Mouse (Mus musculus) myocyte (in vitro differentiated cells): ENCODE measurements around the gene Sub1. TPM values are rescaled to one million over a fixed set of nuclear protein-coding genes. Genes with fewer than 3 reads are reported as not detected.

ENCODE experiments used
- H3K27me3 ChIP-seq: one replicate; pipeline ENCODE4 v1.6.1; 2011; ENCODE audit not compliant: control insufficient read depth, insufficient read depth, insufficient read length
- H3K36me3 ChIP-seq: one replicate; pipeline ENCODE4 v1.6.1; 2011; ENCODE audit not compliant: control insufficient read depth, insufficient read depth
- H3K4me2 ChIP-seq: one replicate; pipeline ENCODE4 v1.6.1; 2011; ENCODE audit warnings: low read depth, control low read depth
- H3K4me3 ChIP-seq: one replicate; pipeline ENCODE4 v1.5.1; 2011; ENCODE audit warnings: mild to moderate bottlenecking, control low read depth, moderate library complexity
- H3K79me2 ChIP-seq: one replicate; pipeline ENCODE4 v1.6.1; 2011; ENCODE audit not compliant: control insufficient read depth, insufficient read depth
- H3ac ChIP-seq: one replicate; pipeline ENCODE4 v1.6.1; 2011; ENCODE audit not compliant: control insufficient read depth, insufficient read length
- CEBPB ChIP-seq: IDR thresholded peaks from 2 replicates; pipeline ENCODE4 v1.6.1; 2011; ENCODE audit warnings: mild to moderate bottlenecking, moderate library complexity; ENCODE audit not compliant: poor library complexity, insufficient read depth, severe bottlenecking
- E2F4 ChIP-seq: IDR thresholded peaks from one replicate; pipeline ENCODE4 v1.6.1; 2011; ENCODE audit warnings: mild to moderate bottlenecking, control low read depth, moderate library complexity; ENCODE audit not compliant: insufficient read depth
- MAX ChIP-seq: IDR thresholded peaks from one replicate; pipeline ENCODE4 v1.6.1; 2011; ENCODE audit warnings: low read depth, mild to moderate bottlenecking, control low read depth
- MYOD1 ChIP-seq, 3 experiments: IDR thresholded peaks; one replicate each; pipeline ENCODE4 v1.6.1; 2011; ENCODE audit warnings: control low read depth in 2 of 3, low read depth in 2 of 3, mild to moderate bottlenecking in 2 of 3, moderate library complexity in 1 of 3; ENCODE audit not compliant: insufficient read length in 2 of 3, control insufficient read depth in 1 of 3
- MYOG ChIP-seq, 3 experiments: IDR thresholded peaks; one replicate each; pipeline ENCODE4 v1.6.1; 2011; ENCODE audit warnings: control low read depth in 2 of 3, low read depth in 2 of 3, mild to moderate bottlenecking in 2 of 3; ENCODE audit not compliant: insufficient read length in 2 of 3, control insufficient read depth in 1 of 3, insufficient read depth in 1 of 3
- POLR2A ChIP-seq: IDR thresholded peaks from one replicate; pipeline ENCODE4 v1.6.1; 2011; ENCODE audit warnings: low read depth, mild to moderate bottlenecking, control low read depth, moderate library complexity; ENCODE audit not compliant: insufficient read length
- POLR2AphosphoS2 ChIP-seq: IDR thresholded peaks from one replicate; pipeline ENCODE4 v1.6.1; 2011; ENCODE audit warnings: low read depth, control low read depth; ENCODE audit not compliant: insufficient read length
- REST ChIP-seq: IDR thresholded peaks from one replicate; pipeline ENCODE4 v1.6.1; 2011; ENCODE audit warnings: mild to moderate bottlenecking, control low read depth, moderate library complexity; ENCODE audit not compliant: insufficient read depth, insufficient read length
- SRF ChIP-seq: IDR thresholded peaks from one replicate; pipeline ENCODE4 v1.6.1; 2011; ENCODE audit warnings: low read depth; ENCODE audit not compliant: control insufficient read depth, insufficient read length
- TCF12 ChIP-seq: IDR thresholded peaks from one replicate; pipeline ENCODE4 v1.6.1; 2011; ENCODE audit warnings: mild to moderate bottlenecking, control low read depth; ENCODE audit not compliant: poor library complexity, insufficient read depth, severe bottlenecking
- TCF3 ChIP-seq: IDR thresholded peaks from one replicate; pipeline ENCODE4 v1.6.1; 2011; ENCODE audit warnings: low read depth, control low read depth; ENCODE audit not compliant: insufficient read length
- USF1 ChIP-seq: IDR thresholded peaks from one replicate; pipeline ENCODE4 v1.6.1; 2011; ENCODE audit warnings: low read depth, mild to moderate bottlenecking, control low read depth, moderate library complexity
- polyA plus RNA-seq: library from polyadenylated mRNA; unstranded; fragments of >200 nt; fragmentation: generic; extraction: Trizol; gene quantifications from one replicate; pipeline ENCODE4 v1.2.1, GENCODE M21; 2012; ENCODE audit warnings: missing spikeins

The Sub1 gene
- polyA plus RNA-seq, 1 experiment = 156 TPM

- no peak overlapping the region for H3ac ChIP-seq
- H3K36me3 ChIP-seq = no peaks in the 10 kb centered on the region
- TF ChIP-seq CEBPB = no peak
- TF ChIP-seq USF1 = no peak
- no peak for TF ChIP-seq TCF3
- peaks cover 4% of the 10 kb centered on the region for H3K27me3 ChIP-seq
- H3K4me2 ChIP-seq = no peak overlapping the region
- no peaks in the 10 kb centered on the region for H3K79me2 ChIP-seq
- H3K4me3 ChIP-seq = no peak overlapping the region
These were observed 12.1 kb upstream of the Sub1 start for GRCm38 (mm10) chr15:12008894-12009293.

GRCm38 (mm10) chr15:12007971-12008800 is 11.4 kb upstream of the Sub1 start:
- H3K4me2 ChIP-seq = no peak overlapping the region
- no peak overlapping the region for H3K4me3 ChIP-seq
- no peaks in the 10 kb centered on the region for H3K79me2 ChIP-seq
- H3ac ChIP-seq = no peak overlapping the region
- TF ChIP-seq E2F4 (no peak), REST (no peak), POLR2A (no peak), MYOD1 (IDR thresholded peaks at IDR 0.05; ENCODE audit: control insufficient read depth in 1 of 3, insufficient read length in 2 of 3, low read depth in 2 of 3) (no peak), POLR2AphosphoS2 (no peak), USF1 (no peak), MAX (no peak), SRF (no peak), MYOG (IDR thresholded peaks at IDR 0.05; ENCODE audit: control insufficient read depth in 1 of 3, insufficient read depth in 1 of 3, insufficient read length in 2 of 3, low read depth in 2 of 3) (no peak)
- peaks cover 4% of the 10 kb centered on the region for H3K27me3 ChIP-seq
- no peaks in the 10 kb centered on the region for H3K36me3 ChIP-seq

- Histone ChIP-seq H3K36me3 (no peaks in the 10 kb centered on the region), H3K4me3 (no peak overlapping the region)
- no peak for TF ChIP-seq E2F4
- TF ChIP-seq MYOD1 (IDR thresholded peaks at IDR 0.05; ENCODE audit: control insufficient read depth in 1 of 3, insufficient read length in 2 of 3, low read depth in 2 of 3) = no peak
- no peak for TF ChIP-seq MAX
- no peak for TF ChIP-seq TCF3
- TF ChIP-seq SRF = no peak
- TF ChIP-seq USF1 = no peak
- no peak for TF ChIP-seq POLR2A
- no peak for TF ChIP-seq CEBPB
- no peak for TF ChIP-seq MYOG (IDR thresholded peaks at IDR 0.05; ENCODE audit: control insufficient read depth in 1 of 3, insufficient read depth in 1 of 3, insufficient read length in 2 of 3, low read depth in 2 of 3)
- TF ChIP-seq TCF12 = no peak
- TF ChIP-seq REST = no peak
- TF ChIP-seq POLR2AphosphoS2 = no peak
These were observed 10.6 kb upstream of the Sub1 start for GRCm38 (mm10) chr15:12007421-12007820.

GRCm38 (mm10) chr15:12006169-12006568 is 9.4 kb upstream of the Sub1 start:
- Histone ChIP-seq H3K79me2 (no peaks in the 10 kb centered on the region), H3K36me3 (no peaks in the 10 kb centered on the region), H3K27me3 (no peaks in the 10 kb centered on the region), H3K4me2 (no peak overlapping the region), H3K4me3 (no peak overlapping the region), H3ac (no peak overlapping the region)
- no peak for TF ChIP-seq POLR2AphosphoS2
- no peak for TF ChIP-seq SRF
- no peak for TF ChIP-seq TCF3
- no peak for TF ChIP-seq CEBPB
- no peak for TF ChIP-seq TCF12

More at GRCm38 (mm10) chr15:12007421-12007820, 10.6 kb upstream of the Sub1 start:
- H3K4me2 ChIP-seq = no peak overlapping the region
- H3K79me2 ChIP-seq = no peaks in the 10 kb centered on the region
- H3K27me3 ChIP-seq = peaks cover 4% of the 10 kb centered on the region
- H3ac ChIP-seq = no peak overlapping the region

GRCm38 (mm10) chr15:11995815-11996201 is 975 bp downstream of the Sub1 start:
- Histone ChIP-seq H3K27me3 (no peaks in the 10 kb centered on the region), H3ac (peak overlapping the region; percentile 26), H3K36me3 (peaks cover 23% of the 10 kb centered on the region), H3K79me2 (peaks cover 30% of the 10 kb centered on the region), H3K4me3 (peak overlapping the region; percentile 70), H3K4me2 (peak overlapping the region; percentile 88)
- TF ChIP-seq MAX = no peak
- TF ChIP-seq REST = no peak
- TF ChIP-seq POLR2A = peak; percentile 99
- TF ChIP-seq POLR2AphosphoS2 = peak; percentile 99
- TF ChIP-seq MYOG (IDR thresholded peaks at IDR 0.05; ENCODE audit: control insufficient read depth in 1 of 3, insufficient read depth in 1 of 3, insufficient read length in 2 of 3, low read depth in 2 of 3) = no peak
- no peak for TF ChIP-seq CEBPB
- TF ChIP-seq USF1 = peak; percentile 93
